Mouse (Mus musculus) limb, embryonic 12.5 days (tissue): ENCODE measurements at regions not wholly inside any gene's neighbourhood (a gene's known extent, or its start where the extent isn't known, plus 50 kb on each side); places are given as distances from the start of the nearest gene placed in this dataset.

Experiments used
- ATAC-seq: fragments of 200-750 bp; cut with Nextera tagmentation; 2 replicates; pipeline ENCODE4 v1.8.0; 2017; ENCODE audit warnings: low read depth, moderate TSS enrichment; ENCODE audit not compliant: insufficient number of reproducible peaks, insufficient read depth, low FRiP score, low TSS enrichment
- H3K27ac ChIP-seq: fragments of 300-500 bp; sonication (generic); 2 replicates; pipeline ENCODE4 v1.5.1; 2016; ENCODE audit warnings: mild to moderate bottlenecking, moderate library complexity
- H3K27me3 ChIP-seq: fragments of 300-500 bp; sonication (generic); 2 replicates; pipeline ENCODE4 v1.6.1; 2016; ENCODE audit warnings: mild to moderate bottlenecking, moderate library complexity
- H3K36me3 ChIP-seq: fragments of 300-500 bp; sonication (generic); 2 replicates; pipeline ENCODE4 v1.6.1; 2016; ENCODE audit warnings: mild to moderate bottlenecking, moderate library complexity
- H3K4me1 ChIP-seq: fragments of 300-500 bp; sonication (generic); replicated peaks from 2 replicates; pipeline ENCODE4 v1.6.1; 2016
- H3K4me2 ChIP-seq: fragments of 300-500 bp; sonication (generic); 2 replicates; pipeline ENCODE4 v1.6.1; 2016; ENCODE audit warnings: mild to moderate bottlenecking, moderate library complexity
- H3K4me3 ChIP-seq: fragments of 300-500 bp; sonication (generic); replicated peaks from 2 replicates; pipeline ENCODE4 v1.5.1; 2016; ENCODE audit warnings: mild to moderate bottlenecking
- H3K9ac ChIP-seq: fragments of 300-500 bp; sonication (generic); replicated peaks from 2 replicates; pipeline ENCODE4 v1.6.1; 2016; ENCODE audit warnings: mild to moderate bottlenecking, moderate library complexity
- H3K9me3 ChIP-seq: fragments of 300-500 bp; sonication (generic); 2 replicates; pipeline ENCODE4 v1.6.1; 2016; ENCODE audit warnings: mild to moderate bottlenecking, moderate library complexity
- WGBS: fragments of 180-500 bp; shearing (Covaris S2); methylation state at CpG from one replicate; pipeline ENCODE4 v1.1.7; 2016; 5-methylcytosine and 5-hydroxymethylcytosine counted together

DNA sequence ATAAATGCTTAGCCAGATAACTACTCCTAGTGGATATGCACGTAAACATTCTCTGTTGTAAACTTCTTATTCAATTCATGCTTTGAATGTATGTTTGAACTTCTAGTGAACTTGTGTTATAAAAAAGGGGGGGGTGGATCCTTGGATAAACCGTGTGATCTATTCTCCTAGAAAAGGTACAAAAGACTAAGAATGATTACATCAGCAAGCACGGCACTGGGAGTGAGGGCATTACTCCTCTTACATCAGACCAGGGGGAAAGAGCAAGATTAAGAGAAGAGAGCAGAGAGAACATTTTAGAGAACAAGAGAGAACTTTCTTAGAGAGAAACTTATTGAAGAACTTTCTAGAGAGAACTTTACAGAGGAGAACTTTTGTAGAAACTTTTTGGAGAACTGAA, 442.6 kb upstream of the Kcnab2 start:
- no peak overlapping the region for H3K9ac ChIP-seq
- peaks cover 4% of the 10 kb centered on the region; the same call in 1 of the 2 replicates for H3K4me1 ChIP-seq
- ATAC-seq = no peak
- no peak overlapping the region for H3K27ac ChIP-seq
- no peaks in the 10 kb centered on the region for H3K36me3 ChIP-seq
- no peaks in the 10 kb centered on the region for H3K27me3 ChIP-seq
- no peak overlapping the region for H3K4me2 ChIP-seq
- H3K9me3 ChIP-seq = 0 out of 2 replicates have a peak, but pooled peaks cover 4% of the 10 kb centered on the region
- WGBS = 77% methylated on average over 3 of the region's 3 CpGs
- H3K4me3 ChIP-seq = no peak overlapping the region

DNA sequence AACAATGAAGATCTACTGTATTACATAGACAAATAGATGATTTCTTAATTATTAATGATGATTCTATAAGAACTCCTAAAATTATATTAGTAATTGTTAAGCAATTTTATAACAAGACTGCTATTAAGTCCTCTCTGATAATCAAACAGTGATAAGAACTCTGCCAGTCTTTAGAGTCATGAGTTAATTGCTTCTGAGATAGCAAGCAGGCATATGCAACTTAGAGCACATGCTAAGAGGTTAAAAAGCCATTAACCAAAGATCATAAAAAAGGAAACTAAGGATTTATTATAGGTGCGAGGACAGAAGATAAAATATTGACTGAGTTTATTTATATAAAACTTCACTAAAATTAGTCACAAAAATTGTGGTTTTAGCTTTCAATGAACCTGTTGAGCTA, 442.2 kb upstream of the Kcnab2 start:
- H3K4me3 ChIP-seq = no peak overlapping the region
- H3K27ac ChIP-seq = no peak overlapping the region
- no peak for ATAC-seq
- peaks cover 4% of the 10 kb centered on the region; the same call in 1 of the 2 replicates for H3K4me1 ChIP-seq
- no peak overlapping the region for H3K4me2 ChIP-seq
- WGBS = 68% methylated on average over 1 of the region's 1 CpGs
- 0 out of 2 replicates have a peak, but pooled peaks cover 4% of the 10 kb centered on the region for H3K9me3 ChIP-seq
- no peaks in the 10 kb centered on the region for H3K36me3 ChIP-seq
- H3K27me3 ChIP-seq = no peaks in the 10 kb centered on the region
- H3K9ac ChIP-seq = no peak overlapping the region

DNA sequence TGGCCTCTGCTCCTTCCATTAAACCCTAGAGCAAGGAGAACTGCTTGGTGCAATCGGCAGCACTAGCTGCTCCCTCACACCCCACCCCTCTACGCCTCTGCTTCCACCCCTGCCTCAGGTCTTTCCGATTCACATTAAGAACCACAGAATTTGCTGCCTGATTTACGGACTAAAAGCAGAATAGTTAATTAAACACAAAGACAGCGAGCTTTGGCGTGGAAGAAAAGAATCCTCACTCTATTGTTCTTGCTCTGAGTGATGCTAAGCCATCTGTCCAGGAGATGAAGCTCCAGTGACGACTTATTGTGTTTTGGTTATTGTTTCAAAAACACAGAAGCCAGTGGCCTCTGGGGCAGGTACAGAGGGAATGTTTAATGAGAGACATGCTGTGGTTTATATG, 438.9 kb upstream of the Kcnab2 start:
- 23% methylated on average over 7 of the region's 7 CpGs for WGBS
- no peak for ATAC-seq
- H3K4me1 ChIP-seq = peaks cover 4% of the 10 kb centered on the region; the same call in 1 of the 2 replicates
- no peaks in the 10 kb centered on the region for H3K9me3 ChIP-seq
- no peak overlapping the region for H3K4me3 ChIP-seq
- no peak overlapping the region for H3K27ac ChIP-seq
- no peak overlapping the region for H3K9ac ChIP-seq
- no peaks in the 10 kb centered on the region for H3K27me3 ChIP-seq
- no peaks in the 10 kb centered on the region for H3K36me3 ChIP-seq
- no peak overlapping the region for H3K4me2 ChIP-seq

DNA sequence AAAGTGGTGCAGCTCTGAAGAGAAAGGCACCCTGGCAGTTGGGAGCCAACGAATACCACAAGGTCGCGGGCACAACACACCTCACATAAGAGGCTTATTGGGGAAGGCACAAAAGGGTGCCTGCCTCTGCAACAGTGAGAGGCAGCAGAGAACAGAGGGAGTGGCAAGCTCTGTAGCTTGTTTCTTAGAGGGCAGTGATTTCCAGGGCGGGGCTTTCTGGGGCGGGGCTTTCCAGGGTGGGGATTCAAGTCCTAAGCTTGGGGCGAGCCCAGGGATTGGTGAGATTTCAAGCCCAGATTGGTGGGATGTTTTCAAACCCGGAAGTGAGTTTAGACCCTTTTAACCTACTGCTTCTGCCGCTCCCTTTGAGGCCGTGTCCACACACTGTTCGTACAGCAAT, 435.8 kb upstream of the Kcnab2 start:
- Histone ChIP-seq H3K9me3 (no peaks in the 10 kb centered on the region), H3K27ac (no peak overlapping the region)
- ATAC-seq = no peak

DNA sequence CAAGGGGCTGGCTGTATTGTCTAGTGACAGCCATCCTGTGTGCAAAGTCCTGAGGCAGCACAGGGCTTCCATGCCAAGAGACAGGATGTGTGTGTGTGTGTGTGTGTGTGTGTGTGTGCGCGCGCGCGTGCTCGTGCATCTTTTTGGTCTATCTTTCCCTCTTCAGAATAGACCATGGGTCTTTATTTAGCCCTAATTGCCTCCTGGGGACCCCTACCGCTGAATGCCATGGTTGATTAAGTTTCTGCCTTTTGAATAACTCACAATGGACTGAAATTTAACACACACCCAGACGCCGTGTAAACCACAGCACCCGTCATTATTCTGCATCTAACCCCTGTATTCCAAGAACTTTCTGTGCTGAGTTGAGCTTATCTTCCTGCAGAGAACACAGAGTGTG, 435.2 kb upstream of the Kcnab2 start:
- Histone ChIP-seq H3K27me3 (no peaks in the 10 kb centered on the region), H3K9me3 (no peaks in the 10 kb centered on the region), H3K9ac (no peak overlapping the region), H3K4me3 (no peak overlapping the region), H3K27ac (no peak overlapping the region), H3K4me1 (peaks cover 4% of the 10 kb centered on the region; the same call in 1 of the 2 replicates), H3K36me3 (no peaks in the 10 kb centered on the region), H3K4me2 (no peak overlapping the region)
- no peak for ATAC-seq
- WGBS = 87% methylated on average over 10 of the region's 10 CpGs

More for the DNA sequence above, 435.8 kb upstream of the Kcnab2 start:
- Histone ChIP-seq H3K9ac (no peak overlapping the region), H3K4me3 (no peak overlapping the region), H3K4me2 (no peak overlapping the region), H3K36me3 (no peaks in the 10 kb centered on the region), H3K27me3 (no peaks in the 10 kb centered on the region), H3K4me1 (peaks cover 4% of the 10 kb centered on the region; the same call in 1 of the 2 replicates)
- 39% methylated on average over 10 of the region's 10 CpGs for WGBS

DNA sequence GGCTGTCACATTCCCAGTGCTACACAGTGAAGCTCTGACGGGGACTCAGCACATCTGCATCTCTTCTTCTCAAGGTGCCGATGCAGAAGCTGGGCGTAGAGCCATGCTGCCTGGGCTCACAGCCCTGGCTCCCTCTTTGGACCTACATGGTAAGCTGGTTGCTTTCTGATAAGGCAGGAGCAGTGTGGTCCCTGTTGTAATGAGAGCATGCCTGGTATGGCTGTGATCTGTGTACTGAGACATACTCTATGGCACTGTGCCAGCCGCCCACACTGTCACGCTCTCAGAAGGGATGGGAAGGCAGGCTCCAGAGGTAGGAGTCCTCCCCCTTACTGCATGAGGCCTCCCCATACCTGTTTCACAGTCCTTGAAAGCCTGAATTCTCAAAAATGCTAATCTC, 430.6 kb upstream of the Kcnab2 start:
- H3K9ac ChIP-seq = no peak overlapping the region
- no peaks in the 10 kb centered on the region for H3K9me3 ChIP-seq
- no peak overlapping the region for H3K4me2 ChIP-seq
- H3K36me3 ChIP-seq = no peaks in the 10 kb centered on the region
- H3K27ac ChIP-seq = no peak overlapping the region
- no peaks in the 10 kb centered on the region for H3K4me1 ChIP-seq
- no peak overlapping the region for H3K4me3 ChIP-seq
- no peaks in the 10 kb centered on the region for H3K27me3 ChIP-seq
- WGBS = 85% methylated on average over 5 of the region's 5 CpGs
- no peak for ATAC-seq

DNA sequence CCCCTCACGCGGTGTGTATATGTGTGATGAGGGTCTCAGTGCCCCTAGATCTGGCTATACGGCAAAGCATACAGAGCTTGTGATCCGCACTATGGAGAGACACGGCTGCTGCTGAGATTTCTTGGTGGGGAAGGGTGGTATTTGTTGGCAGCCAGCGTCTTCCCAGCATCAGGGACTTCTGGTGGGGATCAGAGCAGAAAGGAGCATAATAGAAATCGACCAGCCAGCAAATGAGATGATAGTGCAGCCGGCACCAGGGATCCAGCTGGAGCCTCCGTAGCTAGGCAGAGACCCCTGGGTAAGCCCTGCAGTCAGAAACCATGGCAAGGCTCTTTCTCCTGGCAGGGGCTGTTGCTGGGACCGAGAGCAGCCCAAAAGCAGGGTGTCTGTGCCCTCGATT, 425.2 kb upstream of the Kcnab2 start:
- 83% methylated on average over 11 of the region's 11 CpGs for WGBS

DNA sequence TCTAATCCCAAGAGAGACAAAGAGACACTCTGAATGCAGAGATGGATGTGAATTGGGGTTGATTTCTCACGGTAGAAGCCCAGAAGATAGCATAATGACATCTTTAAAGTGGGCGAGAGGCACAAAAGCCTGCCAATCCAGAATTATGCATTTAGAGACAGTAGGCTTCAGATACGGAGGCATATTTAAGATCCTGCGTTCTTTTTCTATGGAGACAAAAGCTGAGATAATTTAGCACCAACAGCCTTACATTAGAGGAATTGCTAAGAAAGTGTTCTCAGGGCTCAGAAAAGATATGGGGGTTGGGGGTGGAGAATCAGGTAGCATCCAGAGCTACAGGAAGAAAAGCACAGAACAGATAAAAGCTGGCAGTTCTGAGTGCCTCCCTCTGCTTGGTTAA, 422.4 kb upstream of the Kcnab2 start:
- no peaks in the 10 kb centered on the region for H3K27me3 ChIP-seq
- no peak overlapping the region for H3K27ac ChIP-seq
- H3K9ac ChIP-seq = no peak overlapping the region
- H3K4me1 ChIP-seq = no peaks in the 10 kb centered on the region
- no peak for ATAC-seq
- no peak overlapping the region for H3K4me3 ChIP-seq
- no peak overlapping the region for H3K4me2 ChIP-seq
- H3K36me3 ChIP-seq = no peaks in the 10 kb centered on the region
- H3K9me3 ChIP-seq = no peaks in the 10 kb centered on the region
- 86% methylated on average over 4 of the region's 4 CpGs for WGBS

More for the DNA sequence above, 425.2 kb upstream of the Kcnab2 start:
- H3K4me1 ChIP-seq = no peaks in the 10 kb centered on the region
- no peak for ATAC-seq
- no peak overlapping the region for H3K4me3 ChIP-seq
- H3K9me3 ChIP-seq = no peaks in the 10 kb centered on the region
- no peaks in the 10 kb centered on the region for H3K36me3 ChIP-seq
- H3K9ac ChIP-seq = no peak overlapping the region
- no peaks in the 10 kb centered on the region for H3K27me3 ChIP-seq
- no peak overlapping the region for H3K27ac ChIP-seq
- no peak overlapping the region for H3K4me2 ChIP-seq

DNA sequence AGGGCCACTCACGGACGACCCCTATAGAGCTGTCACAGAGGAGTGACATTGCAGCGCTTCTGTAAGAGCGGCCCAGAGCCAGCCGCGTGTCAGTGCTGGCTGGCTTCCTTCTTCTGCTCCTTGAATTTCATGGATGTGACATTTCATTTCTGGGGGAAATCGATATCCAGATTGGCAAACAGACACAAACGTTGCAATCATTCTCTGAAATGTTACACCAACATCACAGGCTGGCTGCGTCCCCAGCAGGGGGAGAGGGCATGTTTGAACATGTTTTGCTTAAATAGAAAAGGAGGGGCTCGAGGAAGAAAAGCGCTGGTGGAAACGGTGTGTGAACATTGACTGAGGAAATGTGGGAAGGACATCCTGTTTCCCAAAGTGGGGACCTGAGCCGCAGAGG, 417.4 kb upstream of the Kcnab2 start:
- no peaks in the 10 kb centered on the region for H3K4me1 ChIP-seq
- no peak for ATAC-seq
- no peaks in the 10 kb centered on the region for H3K9me3 ChIP-seq
- H3K36me3 ChIP-seq = no peaks in the 10 kb centered on the region
- H3K27me3 ChIP-seq = no peaks in the 10 kb centered on the region
- no peak overlapping the region for H3K9ac ChIP-seq
- H3K27ac ChIP-seq = no peak overlapping the region
- no peak overlapping the region for H3K4me2 ChIP-seq
- 79% methylated on average over 13 of the region's 13 CpGs for WGBS
- H3K4me3 ChIP-seq = no peak overlapping the region

DNA sequence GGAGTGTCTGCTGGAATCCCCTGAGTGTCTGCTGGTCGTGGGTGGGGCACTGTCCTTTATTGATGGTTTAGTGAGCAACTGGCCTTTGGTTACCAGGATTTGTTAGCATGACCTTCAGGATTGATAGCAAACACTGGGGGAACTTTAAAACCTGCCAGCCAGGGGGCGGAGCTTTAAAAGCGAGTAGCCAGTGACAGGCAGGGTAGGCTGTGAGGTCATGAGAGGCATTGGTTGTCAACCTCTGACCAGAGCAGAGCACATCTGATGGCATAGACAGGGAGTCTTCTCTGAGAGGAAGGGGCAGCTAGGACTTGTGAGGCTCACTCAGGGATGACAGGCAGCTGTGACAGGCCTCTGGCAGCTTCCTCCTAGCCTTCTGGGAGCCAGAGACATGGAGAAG, 415.3 kb upstream of the Kcnab2 start:
- no peaks in the 10 kb centered on the region for H3K36me3 ChIP-seq
- H3K9ac ChIP-seq = no peak overlapping the region
- WGBS = 87% methylated on average over 3 of the region's 3 CpGs
- H3K4me3 ChIP-seq = no peak overlapping the region
- no peak for ATAC-seq
- H3K27me3 ChIP-seq = no peaks in the 10 kb centered on the region
- H3K9me3 ChIP-seq = no peaks in the 10 kb centered on the region
- no peak overlapping the region for H3K4me2 ChIP-seq
- no peak overlapping the region for H3K27ac ChIP-seq
- no peaks in the 10 kb centered on the region for H3K4me1 ChIP-seq

DNA sequence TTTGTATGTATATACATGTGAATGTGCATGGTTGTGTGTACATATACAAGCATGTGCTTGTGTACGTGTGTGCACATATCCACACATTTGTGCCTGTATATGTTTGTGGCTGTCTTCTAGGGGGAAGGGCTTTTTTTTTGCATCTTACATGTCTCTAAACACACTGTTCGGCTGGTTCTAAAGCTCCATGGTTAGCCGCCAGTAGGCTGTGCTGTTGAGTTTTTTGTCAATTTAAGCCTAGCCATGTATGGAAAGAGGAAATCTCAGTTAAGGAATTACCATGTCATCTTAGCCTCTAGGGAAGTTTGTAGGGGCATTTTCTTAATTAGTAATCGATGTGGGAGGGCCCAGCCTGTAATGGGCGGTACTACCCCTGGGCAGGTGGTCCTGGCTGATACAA, 411.5 kb upstream of the Kcnab2 start:
- Histone ChIP-seq H3K4me3 (no peak overlapping the region), H3K27ac (no peak overlapping the region), H3K4me1 (no peaks in the 10 kb centered on the region), H3K9me3 (no peaks in the 10 kb centered on the region), H3K36me3 (no peaks in the 10 kb centered on the region), H3K9ac (no peak overlapping the region), H3K4me2 (no peak overlapping the region), H3K27me3 (no peaks in the 10 kb centered on the region; the same call in 1 of the 2 replicates)
- no peak for ATAC-seq
- WGBS = 85% methylated on average over 5 of the region's 5 CpGs

DNA sequence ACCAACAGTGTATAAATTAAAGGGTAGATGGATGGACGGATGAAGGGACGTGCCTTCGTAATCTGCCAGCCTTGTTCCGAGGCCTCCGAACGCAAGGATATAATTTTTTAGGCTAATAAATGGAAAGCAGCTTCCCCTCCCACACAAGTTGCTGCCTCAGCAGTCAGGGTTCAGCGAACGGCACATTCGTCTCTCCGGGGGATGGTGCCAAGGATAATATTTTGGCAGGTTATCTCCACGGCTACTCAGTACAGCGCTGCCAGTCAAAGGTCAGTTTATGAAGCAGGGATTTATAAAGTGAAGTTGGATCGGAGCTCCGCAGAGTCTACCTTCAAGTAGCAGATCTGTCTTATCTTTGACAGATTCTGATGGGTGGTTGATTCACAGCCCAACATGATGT, 410.6 kb upstream of the Kcnab2 start:
- no peak overlapping the region for H3K4me3 ChIP-seq
- H3K9ac ChIP-seq = no peak overlapping the region
- 76% methylated on average over 14 of the region's 14 CpGs for WGBS
- H3K9me3 ChIP-seq = no peaks in the 10 kb centered on the region
- no peaks in the 10 kb centered on the region for H3K4me1 ChIP-seq
- H3K36me3 ChIP-seq = no peaks in the 10 kb centered on the region
- no peaks in the 10 kb centered on the region; the same call in 1 of the 2 replicates for H3K27me3 ChIP-seq
- no peak overlapping the region for H3K4me2 ChIP-seq
- no peak for ATAC-seq
- no peak overlapping the region for H3K27ac ChIP-seq
